Mouse (Mus musculus): ENCODE measurements around the gene Aqp7.
A peak's percentile ranks its signal among the peaks of the same experiment; 100 is the strongest.
"Not testable (repeated sequence)": the region's sequence is repeated elsewhere in the genome, so short reads cannot be mapped to it uniquely, and the experiment has no call there.

Gene Aqp7

DNA sequence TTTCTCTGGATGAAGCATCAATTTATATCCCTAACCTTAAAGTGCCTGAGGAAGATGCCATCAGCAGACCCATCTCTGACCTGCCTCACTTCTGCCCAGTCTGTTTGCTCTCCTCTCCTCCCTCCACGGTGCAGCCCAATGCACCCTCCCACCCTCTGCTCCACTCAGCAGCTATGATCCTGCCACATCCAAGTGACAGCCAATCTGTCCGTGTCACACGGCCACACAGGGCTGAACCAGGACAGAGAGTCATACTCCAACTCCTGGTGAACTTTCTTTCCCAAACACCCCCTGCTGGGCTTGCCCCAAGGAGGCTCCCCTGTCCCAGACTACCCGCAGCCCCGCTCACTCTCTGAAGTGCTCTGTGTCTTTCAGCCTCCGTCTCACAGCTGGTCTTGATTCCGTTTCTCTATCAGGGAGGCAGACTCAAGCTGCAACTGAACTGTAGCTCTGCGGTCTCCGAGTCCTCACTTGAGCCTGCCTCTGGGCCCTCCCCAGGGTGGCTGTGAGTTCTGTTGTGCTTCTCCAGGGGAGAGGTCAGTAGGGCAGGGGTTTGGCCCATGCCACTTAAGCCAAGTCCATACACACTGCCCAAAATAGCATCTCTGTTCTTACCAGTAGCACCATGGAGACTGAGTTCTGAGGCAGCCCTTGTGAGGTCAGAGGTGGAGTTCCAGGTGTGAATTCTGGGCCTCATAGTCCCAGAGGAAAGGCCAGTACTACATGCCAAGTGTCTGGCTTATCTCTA lies at the start of gene Aqp7:
Gene Aqp7, minus strand, starts transcription at position 616 of the 748 bp plus-strand sequence.
- no peak for DNase-seq (ENCODE audit: low spot score)

DNA sequence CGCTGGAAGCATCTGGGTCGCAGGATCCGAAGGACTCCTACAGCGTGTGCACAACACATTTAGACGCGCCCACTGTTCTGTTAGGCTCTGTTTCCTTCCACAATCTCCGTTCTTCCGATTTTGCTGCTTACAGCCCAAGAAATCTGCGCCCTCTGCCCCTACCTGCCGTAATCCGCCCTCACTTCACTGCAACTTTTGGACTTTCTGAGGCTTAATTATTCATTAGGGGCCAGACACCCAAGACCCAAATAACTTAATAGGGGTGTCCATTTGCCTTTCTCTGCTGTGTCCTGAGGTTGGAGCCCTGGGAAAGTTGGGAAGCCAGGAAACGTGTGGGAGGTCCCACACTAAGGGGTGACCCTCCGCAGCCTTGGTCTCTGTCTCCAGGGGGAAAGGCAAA lies 49.4 kb upstream of the Aqp7 start:
- no peak for DNase-seq (ENCODE audit: low spot score)

DNA sequence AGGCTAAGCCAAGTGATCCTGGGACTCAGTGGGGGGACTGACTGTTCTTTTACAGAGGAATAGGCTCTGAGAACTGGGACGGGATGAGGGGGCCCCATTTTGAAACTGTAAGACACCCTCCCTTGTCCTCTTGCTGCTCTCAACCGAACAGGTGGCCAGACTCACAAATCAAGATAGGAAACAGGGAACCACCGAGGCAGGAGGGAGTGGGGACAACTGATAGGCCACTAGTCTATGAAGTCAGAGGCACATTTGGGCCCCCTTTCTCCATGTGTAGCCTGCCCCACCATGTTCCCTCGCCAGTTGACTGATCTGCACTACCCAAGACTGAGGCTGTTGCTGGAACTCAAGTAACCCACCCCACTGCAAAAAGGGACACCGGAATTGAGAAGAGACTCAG lies 48.9 kb upstream of the Aqp7 start:
- DNase-seq (ENCODE audit: low spot score), result no peak

DNA sequence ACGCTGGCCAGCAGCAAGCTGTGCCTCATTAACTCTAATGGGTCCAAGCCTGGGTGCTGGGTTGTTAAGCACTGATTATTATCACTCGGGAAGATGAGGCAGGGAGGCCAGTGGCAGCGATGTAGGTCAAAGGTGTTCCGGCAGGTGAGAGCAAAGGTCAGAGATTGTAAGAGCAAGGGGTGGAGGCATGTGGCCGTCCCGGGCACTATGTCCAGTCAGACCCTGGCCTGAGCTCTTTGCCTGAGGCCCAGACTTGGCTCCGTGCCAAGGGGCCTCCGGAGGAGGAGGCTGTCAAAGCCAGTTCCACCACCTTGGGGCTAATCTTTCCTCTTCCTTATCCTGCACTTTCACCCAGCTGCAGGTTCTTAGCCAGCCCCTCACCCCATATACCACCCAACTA lies 48.2 kb upstream of the Aqp7 start:
- DNase-seq (ENCODE audit: low spot score), result no peak

DNA sequence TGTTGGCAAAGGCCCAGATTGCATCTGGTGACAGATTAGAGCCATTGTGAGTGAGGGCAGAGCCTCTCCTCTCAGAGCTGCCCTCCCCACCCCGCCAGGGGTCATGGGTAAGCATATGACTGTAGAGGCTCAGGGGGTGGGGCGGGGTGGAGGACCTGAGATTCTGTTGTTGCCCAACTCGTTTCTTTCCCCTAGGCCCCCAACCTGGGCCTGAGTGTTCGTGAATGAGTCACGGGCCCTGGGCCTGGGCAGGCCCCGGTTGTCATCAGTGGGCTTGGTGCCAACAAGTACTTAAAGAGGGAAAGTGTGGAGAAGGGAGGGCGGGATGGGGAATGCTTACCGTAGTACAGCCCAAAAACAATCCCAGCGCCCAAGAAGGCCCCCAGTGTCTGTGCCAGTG lies 46.4 kb upstream of the Aqp7 start:
- DNase-seq (ENCODE audit: low spot score), result no peak

DNA sequence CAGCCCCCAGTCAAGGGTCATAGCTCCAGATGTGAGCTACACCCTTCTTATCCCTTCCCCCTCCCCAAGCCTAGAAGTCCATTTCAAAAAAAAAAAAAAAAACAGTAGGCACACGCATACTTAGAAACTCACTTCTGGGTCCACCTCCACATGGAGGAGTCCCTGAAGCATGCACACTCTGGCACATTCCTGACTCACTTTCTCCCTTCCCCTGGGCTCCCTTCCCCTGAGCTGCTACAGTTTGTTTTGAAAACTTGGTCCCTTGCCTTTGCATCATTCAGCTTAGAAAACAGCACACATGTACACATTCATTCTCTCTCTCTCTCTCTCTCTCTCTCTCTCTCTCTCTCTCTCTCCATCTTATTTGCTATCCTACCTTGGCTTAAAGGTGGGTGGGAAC lies 45.0 kb upstream of the Aqp7 start:
- no peak for DNase-seq (ENCODE audit: low spot score)

DNA sequence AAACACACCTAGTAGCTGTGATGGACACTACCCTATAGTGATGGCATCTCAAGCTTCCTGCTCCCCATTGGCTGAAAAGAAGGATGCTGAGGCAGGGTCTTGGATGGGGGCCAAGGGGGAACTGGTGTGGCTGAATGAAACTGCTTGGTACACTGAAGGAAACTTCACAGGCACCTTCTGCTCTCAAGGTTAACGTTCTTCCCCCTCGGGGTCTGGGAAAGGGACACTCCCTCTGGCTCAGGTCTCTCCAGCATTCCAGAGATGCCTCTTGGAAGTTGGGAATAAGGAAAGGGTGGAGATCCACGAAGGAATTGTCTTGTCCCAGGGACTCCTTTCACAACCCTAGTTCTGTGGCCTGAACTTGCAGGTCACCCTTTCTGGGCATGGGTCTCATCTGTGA lies 43.5 kb upstream of the Aqp7 start:
- no peak for DNase-seq (ENCODE audit: low spot score)

DNA sequence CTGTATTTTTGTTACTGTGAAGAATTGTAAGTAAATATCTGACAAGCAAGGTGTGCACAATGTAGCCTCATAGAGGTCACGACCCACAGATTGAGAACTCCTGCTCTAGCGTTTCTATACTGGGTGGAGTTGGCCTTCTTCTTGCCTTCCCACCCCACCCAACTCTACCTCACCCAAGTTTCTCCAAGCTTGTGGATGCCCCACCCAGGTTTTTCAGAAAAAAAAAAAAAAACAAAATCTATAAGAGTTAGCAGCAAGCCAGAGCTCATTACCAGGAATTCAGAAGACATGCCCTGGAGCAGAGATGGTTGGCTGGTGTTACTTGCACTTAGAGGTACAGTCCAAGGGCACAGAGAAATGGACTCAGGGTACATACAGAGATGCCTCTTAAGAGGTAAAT lies 41.8 kb upstream of the Aqp7 start:
- DNase-seq (ENCODE audit: low spot score), result no peak

DNA sequence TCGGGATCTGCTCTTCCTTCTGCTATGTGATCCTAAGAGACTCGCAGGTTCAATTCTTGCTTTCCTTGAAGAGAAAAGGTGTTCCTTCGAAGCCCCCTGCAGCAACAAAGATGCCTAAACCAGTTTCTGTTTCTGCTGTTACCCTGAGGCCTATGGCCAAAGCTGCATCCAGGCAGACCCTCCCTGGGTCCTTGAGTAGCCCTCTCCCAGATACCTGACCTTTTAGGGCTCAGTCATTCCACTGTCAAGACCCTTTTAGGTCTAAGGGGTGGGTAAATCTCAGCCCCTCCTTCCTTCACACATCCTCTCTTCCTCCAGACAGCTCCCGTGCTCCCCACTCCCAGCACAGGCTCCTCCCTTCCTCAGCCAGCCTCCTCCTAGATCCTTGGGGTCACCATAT lies 41.2 kb upstream of the Aqp7 start:
- DNase-seq (ENCODE audit: low spot score), result no peak

DNA sequence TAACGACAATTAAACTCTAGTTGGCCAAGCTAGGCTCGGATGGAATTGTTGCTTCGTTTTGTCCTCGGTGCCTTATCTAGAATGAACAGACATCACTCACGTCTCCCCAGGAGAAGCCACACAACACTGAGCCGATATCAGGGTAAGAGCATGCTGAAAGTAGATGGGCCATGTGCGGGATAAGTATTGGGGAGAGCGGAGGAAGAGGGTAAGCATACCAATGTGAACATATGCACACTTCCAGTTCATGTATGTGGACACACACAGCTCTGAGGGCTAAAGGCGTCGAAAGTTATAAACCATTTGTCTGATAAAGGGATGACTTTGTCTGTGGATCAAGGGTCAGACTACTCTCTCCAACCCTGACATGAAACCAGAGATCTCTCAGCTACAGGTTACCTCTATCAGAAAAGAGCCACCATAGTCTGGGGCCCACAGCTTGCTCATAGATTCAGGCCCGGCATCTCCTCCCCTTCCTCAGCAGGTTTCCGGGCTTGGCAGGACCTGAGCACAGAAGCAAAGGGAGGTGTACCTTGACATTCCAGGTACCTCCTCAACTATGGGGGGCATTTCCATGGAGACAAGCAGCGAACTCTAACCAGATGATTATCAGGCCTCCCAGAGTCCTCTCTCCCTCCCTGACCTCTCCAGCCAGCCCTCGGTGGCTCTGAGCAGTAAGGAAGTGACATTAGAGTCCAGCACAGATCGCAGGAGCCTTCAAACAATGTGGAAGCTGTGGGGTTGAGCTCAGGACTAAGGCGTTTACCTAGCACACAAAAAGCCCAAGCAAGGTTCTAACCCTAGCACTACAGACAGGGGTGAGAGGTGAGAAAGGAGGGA lies 39.7 kb upstream of the Aqp7 start:
- DNase-seq (ENCODE audit: low spot score), result no peak

DNA sequence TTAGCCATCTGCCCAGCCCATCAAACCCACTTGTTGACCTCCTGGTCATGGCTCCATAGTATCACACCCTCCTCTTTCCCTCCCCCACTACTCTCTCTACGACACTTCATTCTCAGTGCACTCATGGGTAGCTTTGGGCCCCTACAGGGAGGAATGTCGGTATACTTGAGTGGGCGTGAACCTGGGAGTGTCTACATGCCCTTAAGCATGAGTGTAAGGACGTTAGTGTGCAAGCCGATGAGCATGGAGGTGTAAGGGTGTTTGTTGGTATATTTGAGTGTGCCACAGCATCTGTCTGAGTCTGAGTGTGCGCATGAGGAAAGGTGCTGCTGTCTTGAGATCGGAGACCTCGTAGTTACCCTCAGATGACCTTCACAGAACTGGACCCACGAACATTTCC lies 39.0 kb upstream of the Aqp7 start:
- DNase-seq (ENCODE audit: low spot score), result no peak

DNA sequence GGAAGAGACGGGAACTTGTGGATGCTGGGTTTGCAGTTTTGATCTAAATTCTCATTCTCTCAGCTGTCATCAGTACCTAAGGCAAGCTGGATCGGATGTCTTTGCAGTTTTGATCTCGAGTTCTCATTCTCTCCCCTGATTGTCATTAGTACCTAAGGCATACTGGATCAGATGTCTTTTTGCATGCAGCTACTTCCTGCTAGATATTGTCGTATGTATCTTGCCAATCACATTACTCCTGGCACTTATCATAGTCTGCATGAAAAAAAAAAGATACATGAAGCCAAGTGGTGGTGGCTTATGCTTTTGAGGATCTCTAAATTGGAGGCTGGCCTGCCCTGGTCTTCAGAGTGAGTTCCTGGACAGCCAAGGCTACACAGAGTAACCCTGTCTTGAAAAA lies 36.9 kb upstream of the Aqp7 start:
- DNase-seq (ENCODE audit: low spot score), result no peak

DNA sequence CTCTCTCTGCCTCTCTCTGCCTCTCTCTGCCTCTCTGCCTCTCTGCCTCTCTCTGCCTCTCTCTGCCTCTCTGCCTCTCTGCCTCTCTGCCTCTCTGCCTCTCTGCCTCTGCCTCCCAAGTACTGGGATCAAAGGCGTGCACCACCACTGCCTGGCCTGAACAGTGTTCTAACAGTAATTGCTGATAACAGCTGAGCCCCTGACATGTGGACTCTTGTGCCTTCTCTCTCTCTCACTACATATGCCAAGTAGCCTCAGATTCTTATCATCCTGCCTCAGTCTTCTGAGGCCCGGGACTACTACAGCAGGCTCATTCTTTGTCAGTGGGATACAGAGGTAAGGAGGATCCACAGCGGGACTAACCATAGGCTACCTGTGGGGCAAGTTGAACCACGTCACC lies 34.9 kb upstream of the Aqp7 start:
- DNase-seq (ENCODE audit: low spot score), result not testable (repeated sequence)

DNA sequence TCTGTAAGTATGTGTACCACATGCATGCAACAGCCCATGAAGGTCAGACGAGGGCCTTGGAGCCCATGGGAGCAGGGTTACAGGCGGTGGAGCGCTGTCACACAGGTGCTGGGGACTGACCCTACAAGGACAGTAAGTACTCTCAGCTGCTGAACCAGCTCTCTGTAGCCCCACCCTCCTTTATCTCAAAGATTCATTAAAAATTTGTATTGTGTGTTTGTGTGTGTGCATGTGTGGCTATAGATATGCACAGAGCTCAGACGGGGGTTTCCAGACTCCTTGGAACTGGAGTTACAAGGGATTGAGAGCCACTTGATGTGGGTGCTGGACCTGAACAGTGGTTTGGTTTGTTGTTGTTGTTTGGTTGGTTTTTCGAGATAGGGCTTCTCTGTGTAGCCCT lies 33.8 kb upstream of the Aqp7 start:
- no peak for DNase-seq (ENCODE audit: low spot score)

DNA sequence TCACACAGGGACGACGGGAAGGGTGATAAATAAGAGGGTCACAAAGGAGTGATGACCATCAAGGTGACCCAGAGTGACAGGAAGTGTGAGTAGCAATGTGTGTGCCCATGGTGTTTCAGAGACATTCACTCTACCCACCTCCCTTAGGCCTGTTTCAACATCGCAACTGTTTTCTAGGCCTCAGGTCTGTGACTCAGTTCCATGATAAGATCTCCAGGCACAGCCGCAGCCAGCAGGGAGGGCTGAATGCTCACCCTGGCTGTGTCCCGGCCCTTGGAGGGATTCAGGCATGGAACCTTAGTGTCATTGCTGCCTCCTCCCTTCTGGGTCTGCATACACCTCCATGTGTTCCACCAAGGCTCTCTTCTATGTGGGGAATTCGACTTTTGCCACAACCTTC lies 30.8 kb upstream of the Aqp7 start:
- no peak for DNase-seq (ENCODE audit: low spot score)

DNA sequence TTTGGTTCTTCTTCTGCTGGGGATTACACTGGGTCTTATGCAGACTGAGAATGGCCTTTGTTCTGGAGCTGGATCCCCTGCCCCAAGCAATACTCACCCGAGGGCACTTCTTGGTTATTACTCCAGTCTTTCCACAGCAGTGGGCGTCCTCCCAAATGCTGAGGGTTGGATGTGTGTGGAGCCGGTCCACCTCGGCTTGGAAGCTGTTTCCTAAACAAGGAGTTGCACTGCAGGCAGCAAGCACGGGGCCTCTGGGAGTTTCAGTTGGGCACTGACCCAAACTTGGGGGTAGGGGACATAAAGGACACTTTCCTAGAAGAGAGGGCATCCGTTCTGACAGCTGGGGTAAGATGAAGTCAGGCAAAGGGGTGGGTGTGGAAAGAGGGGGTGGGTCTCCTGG lies 26.5 kb upstream of the Aqp7 start:
- no peak for DNase-seq (ENCODE audit: low spot score)

DNA sequence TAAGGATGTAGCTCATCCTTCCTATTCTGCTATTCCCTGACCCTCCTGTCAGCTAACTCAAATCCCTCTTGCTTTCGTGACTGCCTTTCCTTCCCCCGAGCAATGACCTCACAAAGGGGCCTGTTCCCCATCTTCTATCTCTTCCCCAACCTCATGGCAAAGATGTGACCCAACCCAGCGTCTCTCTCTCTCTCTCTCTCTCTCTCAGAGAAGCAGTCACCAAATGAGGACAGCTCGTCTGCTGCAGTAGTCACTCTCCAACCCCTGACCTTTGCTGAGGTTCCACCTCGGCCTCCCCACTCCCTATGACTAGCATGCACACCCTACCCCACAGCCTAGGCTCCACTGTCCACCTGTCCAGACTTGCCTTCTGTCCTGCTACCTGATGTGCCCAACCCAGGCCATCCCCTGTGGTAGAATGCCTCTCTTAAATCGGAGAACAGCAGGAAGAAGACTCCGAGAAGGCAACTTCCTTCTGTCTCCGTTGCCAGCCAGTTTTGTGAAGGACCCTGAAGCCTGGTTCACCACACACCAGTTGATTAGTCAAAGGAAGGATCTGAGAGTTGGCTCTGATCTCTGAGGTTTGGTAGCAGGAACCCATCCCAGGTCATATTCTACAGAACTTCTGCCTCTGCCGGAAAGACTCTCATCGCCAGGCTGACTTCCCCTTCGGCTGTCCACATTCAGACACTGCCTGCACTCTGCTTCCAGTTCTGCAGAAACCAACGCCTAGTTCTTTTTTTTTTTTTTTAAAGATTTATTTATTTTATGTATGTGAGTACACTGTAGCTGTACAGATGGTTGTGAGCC lies 25.3 kb upstream of the Aqp7 start:
- no peak for DNase-seq (ENCODE audit: low spot score)

DNA sequence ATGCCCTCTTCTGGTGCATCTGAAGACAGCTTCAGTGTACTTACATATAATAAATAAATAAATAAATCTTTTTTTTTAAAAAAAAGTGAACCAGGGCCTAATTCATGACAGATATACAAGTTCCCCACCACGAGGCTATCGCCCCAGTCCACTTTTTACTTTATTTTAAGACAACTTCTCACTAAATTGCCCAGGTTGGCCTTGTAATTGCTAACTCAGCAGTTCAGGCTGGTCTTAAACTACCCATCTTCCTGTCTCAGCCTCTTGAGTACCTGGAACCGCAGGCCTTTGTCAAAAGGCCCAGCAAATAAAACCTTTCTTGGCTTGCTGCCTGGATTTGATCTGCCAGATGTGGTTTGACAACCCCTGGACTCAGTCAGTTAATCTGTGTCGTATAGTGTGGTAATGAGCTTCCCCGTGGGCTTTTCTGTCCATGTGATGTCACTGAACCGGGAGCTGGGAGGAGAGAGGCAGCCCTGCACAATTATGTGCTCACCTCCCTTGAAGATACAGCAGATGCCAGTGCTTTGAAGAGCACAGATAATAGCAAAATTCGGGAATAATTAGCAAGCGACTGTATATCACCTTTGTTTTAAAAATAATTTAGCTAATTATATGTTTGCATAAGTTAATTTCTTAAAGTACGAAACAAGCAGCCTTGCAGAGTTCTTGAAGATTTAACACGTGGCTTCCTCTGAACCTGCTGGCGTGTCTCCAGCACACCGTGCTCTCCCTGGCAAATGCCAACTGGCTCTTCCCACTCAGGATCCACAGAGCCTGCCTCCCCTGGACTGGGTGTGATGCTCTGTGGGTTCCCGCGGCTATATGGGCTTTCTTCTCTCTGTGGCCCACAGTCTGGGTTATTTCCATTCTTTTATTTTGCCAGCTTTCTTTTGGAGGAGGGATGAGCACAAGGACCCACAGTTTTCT lies 23.8 kb upstream of the Aqp7 start:
- no peak for DNase-seq (ENCODE audit: low spot score)

DNA sequence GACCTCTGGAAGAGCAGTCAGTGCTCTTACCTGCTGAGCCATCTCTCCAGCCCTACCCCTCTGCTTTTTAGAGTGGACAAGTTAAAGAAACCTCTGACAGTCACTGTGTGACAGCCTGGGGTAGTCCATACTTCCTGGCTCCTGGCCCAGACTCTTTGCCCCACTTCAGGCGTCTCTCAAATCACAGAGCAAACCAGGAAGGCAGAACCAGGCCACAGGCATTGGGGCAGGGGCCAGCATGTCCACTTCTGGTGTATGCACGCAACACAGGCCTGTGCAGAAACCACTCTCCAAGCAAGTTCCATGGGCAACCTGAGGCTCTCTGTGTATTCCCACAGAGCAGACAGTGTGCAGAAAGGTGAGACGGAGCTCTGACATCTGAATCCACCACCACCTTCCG lies 17.3 kb upstream of the Aqp7 start:
- DNase-seq (ENCODE audit: low spot score), result no peak

DNA sequence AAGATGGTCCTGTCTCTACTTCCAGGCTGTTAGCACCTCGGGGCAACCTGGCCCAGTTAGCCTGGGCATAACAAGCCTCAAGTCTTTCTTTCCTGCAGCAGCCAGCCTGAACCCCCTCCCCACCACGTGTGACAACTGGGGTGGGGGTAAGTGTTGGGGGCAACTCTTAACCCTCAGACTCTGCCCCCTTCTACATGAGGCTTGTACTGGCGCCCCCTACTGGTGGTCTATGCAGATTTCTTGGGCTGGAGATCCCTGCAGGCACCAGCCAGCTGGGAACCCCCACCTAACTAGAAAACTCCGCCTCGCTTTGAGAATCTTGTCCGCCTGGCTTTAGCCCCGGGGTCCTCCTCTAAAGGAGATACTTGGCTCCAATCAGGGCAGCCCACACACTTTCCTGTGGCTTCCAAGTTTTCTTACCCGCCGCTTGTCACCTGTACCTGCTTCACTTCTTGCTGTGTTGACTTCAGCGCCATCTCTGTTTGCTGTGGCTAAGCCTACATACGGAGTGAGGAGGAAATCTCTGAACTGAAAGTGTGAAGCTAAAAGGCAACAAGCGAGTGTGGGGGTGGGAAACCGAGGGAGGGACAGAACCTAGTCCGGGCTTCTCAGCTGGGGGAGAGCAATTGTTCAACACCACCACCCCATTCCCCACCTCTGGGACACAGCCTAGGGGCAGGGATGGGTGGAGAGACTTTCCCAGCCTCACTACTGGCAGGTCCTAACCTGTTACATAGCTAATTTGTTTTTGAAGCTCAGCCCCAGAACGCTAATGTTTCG lies 16.1 kb upstream of the Aqp7 start:
- DNase-seq (ENCODE audit: low spot score), result peak; percentile 45

DNA sequence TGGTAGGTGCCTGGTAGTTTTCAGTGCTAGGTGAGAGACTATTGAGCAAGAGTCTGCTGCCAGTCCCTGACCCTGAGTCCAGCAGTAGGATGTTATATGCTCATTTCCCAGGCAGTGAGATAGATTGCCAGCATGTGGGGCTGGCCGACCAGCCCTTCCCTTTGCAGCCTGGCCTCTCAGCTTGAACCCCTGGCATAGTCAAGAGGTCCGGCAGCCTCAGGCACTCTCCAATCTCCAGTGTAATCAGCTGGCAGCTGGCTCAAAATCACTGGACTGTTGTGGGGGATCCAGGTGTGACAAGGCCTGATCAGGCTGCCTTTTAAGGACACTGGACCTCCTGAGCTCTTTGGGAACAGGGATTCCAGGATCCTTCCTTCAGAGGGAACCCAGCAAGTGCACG lies 15.4 kb upstream of the Aqp7 start:
- no peak for DNase-seq (ENCODE audit: low spot score)
